Mouse (Mus musculus): Measurements from ENCODE around the gene Dnm3.
A peak's percentile ranks its signal among the peaks of the same experiment; 100 is the strongest.

Dnm3 gene

GRCm38 (mm10) chr1:162252869-162253268 lies 225.0 kb downstream of the Dnm3 start:
- DNase-seq (ENCODE audit: low read depth, low spot score): no peak

DNA sequence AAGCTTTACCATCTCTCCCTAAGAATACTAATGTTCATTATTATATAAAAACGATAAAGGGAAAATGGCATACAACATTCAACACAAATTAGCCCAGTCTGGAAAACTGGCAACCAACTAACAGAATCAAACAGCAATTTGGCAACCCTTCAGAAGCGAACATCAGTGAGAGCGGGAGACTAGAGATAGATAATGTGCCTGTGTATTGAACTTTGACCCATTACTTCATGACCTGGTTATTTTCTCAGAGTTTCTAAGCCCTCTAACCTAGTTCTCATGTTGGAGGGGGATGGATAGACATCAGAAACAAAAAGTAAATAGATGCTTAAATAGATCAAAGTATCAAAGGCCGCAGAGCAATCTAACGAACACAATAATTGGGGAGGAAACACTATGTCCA lies 230.6 kb downstream of the Dnm3 start:
- no peak for DNase-seq (ENCODE audit: low read depth, low spot score)

DNA sequence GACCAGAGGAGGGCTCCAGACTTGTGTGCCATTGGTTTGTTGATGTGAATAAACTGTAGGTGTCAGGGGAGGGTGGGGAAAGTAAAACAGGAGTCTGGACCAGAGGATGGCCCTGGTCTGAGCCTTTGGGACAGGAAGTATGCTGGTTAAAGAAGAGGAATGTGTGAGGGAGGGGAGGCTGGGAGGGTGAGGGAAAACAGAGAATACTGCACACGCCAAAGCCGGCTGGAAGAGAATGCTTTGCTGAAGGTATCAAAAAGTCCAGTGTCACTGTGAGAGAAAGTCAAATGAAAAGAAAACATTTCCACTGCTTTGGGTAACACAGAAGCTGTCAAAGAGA lies 234.2 kb downstream of the Dnm3 start:
- no peak for DNase-seq (ENCODE audit: low read depth, low spot score)

GRCm38 (mm10) chr1:162242980-162243650 lies 234.7 kb downstream of the Dnm3 start:
- DNase-seq (ENCODE audit: low read depth, low spot score): peak; percentile 68

- DNase-seq (ENCODE audit: low read depth, low spot score): no peak
Observed at GRCm38 (mm10) chr1:162240720-162241119, 237.1 kb downstream of the Dnm3 start.

DNA sequence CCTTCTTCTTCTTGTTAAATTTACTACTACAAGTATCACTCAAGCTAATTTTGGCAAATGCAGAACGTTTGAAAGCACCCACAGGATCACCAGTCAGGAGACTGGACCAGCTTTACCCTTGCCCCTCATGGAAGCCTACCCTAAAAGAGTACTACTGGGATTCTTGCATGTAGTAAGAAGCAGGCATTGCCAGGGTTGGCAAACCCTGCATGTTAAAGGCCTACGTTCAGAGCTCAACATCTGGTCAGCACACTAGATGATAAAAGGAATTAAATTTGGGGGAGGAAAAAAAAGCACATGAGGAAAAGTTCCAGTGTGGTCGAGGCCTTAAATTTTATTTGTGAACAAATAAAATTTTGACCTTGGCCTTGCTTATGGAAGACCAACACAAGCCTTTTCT lies 239.2 kb downstream of the Dnm3 start:
- DNase-seq (ENCODE audit: low read depth, low spot score): no peak

DNA sequence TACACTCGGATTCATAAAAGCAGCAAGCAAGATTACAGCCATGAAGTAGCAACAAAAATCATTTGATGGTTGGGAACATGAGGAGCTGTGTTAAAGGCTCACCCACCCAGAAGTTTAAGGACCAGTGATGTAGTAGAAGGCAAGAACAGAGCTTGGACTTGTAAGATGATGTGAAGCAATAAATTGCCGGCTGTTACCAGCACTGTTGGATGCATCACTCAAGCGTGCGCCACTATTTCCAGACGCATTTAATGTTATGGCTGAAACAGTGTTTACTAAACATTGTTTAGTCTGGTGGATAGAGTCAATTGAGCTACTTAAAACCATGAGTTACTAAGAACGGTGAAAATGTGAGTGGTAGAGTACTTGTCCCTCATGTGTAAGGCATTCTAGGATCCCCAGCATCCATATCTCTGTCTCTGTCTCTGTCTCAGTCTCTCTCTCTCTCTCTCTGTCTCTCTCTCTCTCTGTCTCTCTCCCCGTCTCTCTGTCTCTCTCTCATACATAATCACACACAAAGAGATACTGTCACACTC lies 241.1 kb downstream of the Dnm3 start:
- no peak for DNase-seq (ENCODE audit: low read depth, low spot score)

DNA sequence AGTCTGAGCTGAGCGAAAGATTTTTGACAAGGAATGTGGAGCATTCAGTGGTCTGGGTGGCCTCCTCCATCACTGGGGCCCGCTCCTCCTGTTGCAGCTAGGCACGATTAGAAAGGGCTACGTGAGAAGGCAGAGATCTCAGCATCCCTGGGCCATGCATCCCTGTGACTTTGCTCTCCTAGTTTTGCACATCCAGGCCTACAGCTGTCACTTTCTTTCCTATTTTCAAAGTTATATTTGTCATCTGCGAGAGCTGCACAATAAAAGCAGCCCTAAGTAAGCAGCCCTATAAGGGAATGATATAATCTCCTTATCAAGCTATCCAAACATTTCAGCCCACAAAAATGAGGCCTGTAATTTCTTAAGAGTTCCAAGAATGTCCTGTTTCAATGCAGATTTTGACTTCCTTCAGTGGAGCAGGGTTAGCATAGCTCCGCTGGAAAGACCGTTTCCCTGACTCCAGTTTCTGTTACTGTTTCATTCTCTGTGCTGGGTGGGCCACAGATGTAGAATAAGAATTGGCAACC lies 252.2 kb downstream of the Dnm3 start:
- DNase-seq (ENCODE audit: low read depth, low spot score): no peak

- no peak for DNase-seq (ENCODE audit: low read depth, low spot score)
Observed at GRCm38 (mm10) chr1:162224817-162225605, 252.8 kb downstream of the Dnm3 start.

DNA sequence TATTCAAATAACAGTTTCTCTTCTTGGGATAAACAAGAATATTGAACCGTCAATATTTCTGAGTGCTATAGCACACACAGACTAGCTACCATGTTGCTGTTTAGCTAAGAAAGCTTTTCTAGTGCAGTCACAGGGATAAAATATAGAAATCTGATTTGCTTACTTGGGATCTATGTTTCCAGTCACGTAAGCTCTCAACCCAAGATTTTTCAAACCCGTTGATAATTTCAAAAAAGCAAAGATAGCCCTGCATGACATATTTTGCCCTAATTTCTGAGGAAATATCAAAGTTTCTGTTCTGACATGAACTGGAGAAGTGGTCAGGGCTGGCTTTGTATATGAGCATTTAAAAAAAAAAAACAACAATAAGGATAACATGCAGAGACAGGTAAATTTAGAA lies 253.8 kb downstream of the Dnm3 start:
- DNase-seq (ENCODE audit: low read depth, low spot score): no peak

DNA sequence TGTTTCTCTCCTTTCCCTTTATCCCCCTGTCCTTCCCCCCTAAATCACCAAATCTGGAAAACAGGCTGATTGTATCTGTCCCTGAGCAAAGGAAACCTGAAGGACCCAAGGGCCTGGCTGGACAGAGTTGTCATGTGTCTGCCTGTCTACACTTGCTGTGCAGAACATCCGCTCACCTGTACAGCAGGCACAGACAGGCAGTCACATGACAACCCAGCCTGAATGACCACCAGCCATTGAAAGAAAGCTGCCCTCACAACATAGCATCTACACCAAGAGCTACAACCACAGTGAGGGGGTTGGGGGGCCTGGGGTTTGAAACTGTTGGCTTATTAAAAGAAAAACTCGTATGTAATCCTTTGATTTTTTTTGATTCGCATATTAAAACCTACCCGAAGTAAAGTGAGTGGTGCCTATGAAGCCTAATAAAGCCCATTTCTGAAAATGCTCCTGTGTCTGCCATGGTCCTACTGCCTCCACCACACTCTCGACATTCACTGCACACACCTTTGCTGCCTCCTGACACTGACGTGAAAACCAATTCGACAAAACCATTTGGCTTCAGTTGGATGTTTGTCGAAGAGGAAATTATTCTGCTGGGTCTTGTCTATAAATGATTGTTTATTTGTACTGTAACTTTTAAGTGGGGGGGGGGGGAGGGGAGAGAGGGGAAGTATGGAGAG lies 254.4 kb downstream of the Dnm3 start:
- no peak for DNase-seq (ENCODE audit: low read depth, low spot score)

GRCm38 (mm10) chr1:162222353-162222752 lies 255.5 kb downstream of the Dnm3 start:
- DNase-seq (ENCODE audit: low read depth, low spot score): no peak

DNA sequence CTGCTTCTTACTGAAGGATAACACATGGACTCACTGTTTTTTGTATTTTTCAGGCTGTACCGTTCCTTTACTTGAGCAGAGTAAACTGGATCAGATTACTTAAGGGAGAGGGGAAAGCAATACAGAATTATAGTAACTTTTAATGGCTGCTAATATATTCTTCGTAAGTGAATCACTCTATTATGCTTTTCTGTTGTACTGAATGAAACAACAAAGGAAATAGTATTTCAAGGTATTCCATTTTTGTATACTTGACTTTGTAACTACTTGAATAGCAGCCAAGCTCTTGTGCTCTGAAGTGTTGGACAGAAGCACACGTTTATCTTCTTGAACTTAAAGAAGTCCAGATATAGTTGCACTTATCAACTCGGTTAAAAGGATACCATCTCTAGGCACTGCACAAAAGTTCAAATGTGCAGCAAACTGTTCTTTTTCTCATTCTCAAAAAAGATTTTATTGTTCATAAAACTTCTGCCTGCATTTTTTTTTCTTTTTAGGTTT lies 256.0 kb downstream of the Dnm3 start:
- DNase-seq (ENCODE audit: low read depth, low spot score): no peak

DNA sequence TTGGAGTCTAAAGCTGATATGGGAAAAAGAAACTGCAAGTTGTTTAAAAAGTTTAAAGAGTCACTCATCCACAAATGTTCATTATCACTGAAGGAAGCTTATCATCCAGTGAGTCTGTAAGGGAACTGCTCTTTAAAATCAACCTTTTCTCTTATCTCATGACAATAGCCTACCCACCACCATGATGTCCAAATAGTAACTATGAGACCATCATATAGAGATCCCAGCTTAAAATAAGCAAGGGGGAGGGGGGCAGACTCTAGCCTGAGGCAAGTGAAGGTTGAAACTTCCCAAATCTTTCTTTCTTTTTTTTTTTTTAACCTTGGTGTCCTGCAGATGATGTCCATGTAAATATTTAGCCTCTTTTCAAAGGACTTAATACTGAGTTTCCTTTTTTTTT lies 256.9 kb downstream of the Dnm3 start:
- no peak for DNase-seq (ENCODE audit: low read depth, low spot score)

DNA sequence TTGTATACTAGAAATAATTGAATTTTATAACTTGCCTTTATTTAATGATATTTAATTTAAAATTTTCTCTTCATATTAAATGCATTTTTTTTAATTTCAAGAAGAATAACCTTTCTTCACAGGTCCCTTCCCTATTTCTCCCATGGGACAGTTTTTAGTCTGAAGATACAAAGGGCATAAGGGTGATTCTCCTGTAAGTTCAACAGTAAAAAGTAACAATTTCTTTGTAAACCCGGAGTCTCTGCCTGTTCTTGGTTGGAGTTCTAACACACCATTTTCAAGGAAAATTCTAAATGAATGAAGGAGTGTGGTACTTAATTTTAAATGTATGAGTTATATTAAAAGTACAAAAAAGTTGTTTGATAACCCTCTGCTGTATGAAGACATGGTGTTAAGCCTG lies 258.1 kb downstream of the Dnm3 start:
- no peak for DNase-seq (ENCODE audit: low read depth, low spot score)

DNA sequence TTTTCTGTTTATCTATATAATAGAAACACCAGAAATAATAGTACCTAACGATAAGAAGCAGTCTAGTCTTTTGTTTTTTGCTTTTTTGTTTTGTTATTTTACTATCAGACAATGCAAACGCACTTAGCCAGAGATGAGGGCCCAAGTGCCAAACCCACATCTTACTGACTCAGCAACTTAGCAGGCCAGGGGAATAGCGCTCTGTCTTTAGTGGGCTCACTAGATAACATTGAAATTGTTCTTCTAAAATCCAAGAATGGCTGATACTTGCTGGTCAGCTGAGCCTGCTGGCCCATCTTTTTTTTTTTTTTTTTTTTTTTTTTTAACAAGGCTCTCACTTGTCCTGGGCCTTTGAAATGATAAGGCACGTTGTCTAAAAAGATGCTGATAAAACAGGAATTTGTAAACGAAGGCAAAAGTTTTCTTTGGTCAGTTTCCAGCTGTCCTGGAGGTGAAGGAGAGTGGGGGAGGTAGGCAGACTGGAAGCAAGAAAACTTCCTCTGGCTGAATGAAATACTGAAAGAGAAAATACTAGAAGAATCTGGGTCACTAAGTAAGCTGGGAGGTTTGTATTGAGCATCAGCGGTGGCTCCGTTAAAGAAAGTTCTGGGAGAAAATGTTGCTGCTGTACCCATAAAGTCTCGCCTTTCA lies 259.2 kb downstream of the Dnm3 start:
- peak; percentile 43 for DNase-seq (ENCODE audit: low read depth, low spot score)

GRCm38 (mm10) chr1:162217340-162217974 lies 260.4 kb downstream of the Dnm3 start:
- peak; percentile 95 for DNase-seq (ENCODE audit: low read depth, low spot score)

GRCm38 (mm10) chr1:162216656-162217055 lies 261.2 kb downstream of the Dnm3 start:
- peak; percentile 88 for DNase-seq (ENCODE audit: low read depth, low spot score)

DNA sequence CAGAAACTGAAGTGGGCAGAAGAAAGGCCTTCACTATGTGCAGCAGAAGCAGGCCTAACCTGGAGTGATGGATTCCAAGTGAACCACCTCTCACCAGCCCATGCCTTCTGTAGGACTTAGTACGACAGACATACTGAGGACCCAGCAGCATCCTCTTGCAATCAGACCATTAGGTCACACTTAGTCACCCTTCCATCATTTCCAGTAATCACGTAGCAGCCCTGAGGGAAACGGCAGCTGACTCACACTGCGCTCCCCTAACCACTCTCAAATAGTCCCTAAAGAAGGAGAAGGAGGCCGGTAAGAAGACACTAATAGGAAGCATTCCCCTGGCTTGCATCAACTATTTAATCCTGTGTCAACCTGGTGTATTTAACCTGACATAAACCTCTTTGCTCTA lies 262.1 kb downstream of the Dnm3 start:
- DNase-seq (ENCODE audit: low read depth, low spot score): no peak

DNA sequence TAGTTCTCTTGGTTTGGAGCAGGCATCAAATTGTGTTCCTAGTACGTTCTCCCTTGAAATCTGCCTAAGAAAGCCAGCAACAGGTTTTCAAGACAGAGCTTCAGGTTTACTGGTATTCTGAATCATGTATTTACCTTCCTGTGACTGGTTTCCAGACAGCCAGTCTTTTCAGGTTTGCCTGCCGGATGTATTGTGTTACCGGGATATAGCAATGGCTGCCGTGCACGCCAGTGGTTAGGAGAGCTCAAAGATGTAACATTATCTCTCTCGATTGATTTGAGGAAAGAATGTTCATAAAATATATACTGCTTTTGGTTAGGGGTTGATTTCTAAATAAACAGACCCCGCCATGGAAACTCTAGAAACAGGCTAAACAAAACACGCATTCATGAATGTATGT lies 264.8 kb downstream of the Dnm3 start:
- DNase-seq (ENCODE audit: low read depth, low spot score): no peak

- DNase-seq (ENCODE audit: low read depth, low spot score): no peak
Observed at GRCm38 (mm10) chr1:162210529-162210928, 267.3 kb downstream of the Dnm3 start.
